Mouse (Mus musculus): ENCODE results near the gene Exog. TPM values are rescaled to one million over a fixed set of nuclear protein-coding genes. Genes with fewer than 3 reads are reported as not detected.

The Exog gene
- polyA plus RNA-seq, 1 experiment from 2014 or later = 39.9 TPM

- DNase-seq (ENCODE audit: low spot score, missing footprints) (no peak), ATAC-seq (ENCODE audit: low FRiP score) (no peak)
- 82% methylated on average over 5 of the region's 5 CpGs for WGBS
- H3K4me2 ChIP-seq = no peak overlapping the region
- no peaks in the 10 kb centered on the region for H3K27me3 ChIP-seq (ENCODE audit: control insufficient read depth, insufficient read depth, low read length)
- H3K4me3 ChIP-seq (ENCODE audit: low read depth, low read length) = no peak overlapping the region
- H3K9ac ChIP-seq (ENCODE audit: low read length) = no peak overlapping the region
- peaks cover 6% of the 10 kb centered on the region; the same call in 1 of the 2 replicates for H3K9me3 ChIP-seq (ENCODE audit: control insufficient read depth, low read length)
- peaks cover 11% of the 10 kb centered on the region; the same call in 1 of the 2 replicates for H3K36me3 ChIP-seq (ENCODE audit: control insufficient read depth, insufficient read depth, low read length)
- peaks cover 14% of the 10 kb centered on the region for H3K4me1 ChIP-seq (ENCODE audit: control insufficient read depth, insufficient read depth, low read length)
- no peak overlapping the region for H3K27ac ChIP-seq (ENCODE audit: low read depth, low read length)
Observed at GRCm38 (mm10) chr9:119409864-119410263, 34.9 kb upstream of the Exog start.

- H3K4me3 ChIP-seq (ENCODE audit: low read depth, low read length) = no peak overlapping the region
- 0 out of 2 replicates have a peak, but pooled peaks cover under 1% of the 10 kb centered on the region for H3K36me3 ChIP-seq (ENCODE audit: control insufficient read depth, insufficient read depth, low read length)
- H3K27ac ChIP-seq (ENCODE audit: low read depth, low read length) = no peak overlapping the region; the same call in 1 of the 2 replicates
- H3K27me3 ChIP-seq (ENCODE audit: control insufficient read depth, insufficient read depth, low read length) = no peaks in the 10 kb centered on the region
- 88% methylated on average over 18 of the region's 18 CpGs for WGBS
- H3K9ac ChIP-seq (ENCODE audit: low read length) = no peak overlapping the region
- H3K4me2 ChIP-seq = no peak overlapping the region
- no peak for ATAC-seq (ENCODE audit: low FRiP score)
- no peaks in the 10 kb centered on the region for H3K9me3 ChIP-seq (ENCODE audit: control insufficient read depth, low read length)
- DNase-seq (ENCODE audit: low spot score, missing footprints) = no peak
- H3K4me1 ChIP-seq (ENCODE audit: control insufficient read depth, insufficient read depth, low read length) = peaks cover 4% of the 10 kb centered on the region; the same call in 1 of the 2 replicates
Observed at GRCm38 (mm10) chr9:119418025-119418424, 26.7 kb upstream of the Exog start.

GRCm38 (mm10) chr9:119419852-119420438 is 24.8 kb upstream of the Exog start:
- Histone ChIP-seq H3K4me2 (no peak overlapping the region), H3K27ac (ENCODE audit: low read depth, low read length) (no peak overlapping the region), H3K27me3 (ENCODE audit: control insufficient read depth, insufficient read depth, low read length) (no peaks in the 10 kb centered on the region), H3K4me3 (ENCODE audit: low read depth, low read length) (no peak overlapping the region), H3K4me1 (ENCODE audit: control insufficient read depth, insufficient read depth, low read length) (peaks cover 4% of the 10 kb centered on the region; the same call in 1 of the 2 replicates), H3K9ac (ENCODE audit: low read length) (no peak overlapping the region), H3K36me3 (ENCODE audit: control insufficient read depth, insufficient read depth, low read length) (no peaks in the 10 kb centered on the region), H3K9me3 (ENCODE audit: control insufficient read depth, low read length) (no peaks in the 10 kb centered on the region)
- DNase-seq (ENCODE audit: low spot score, missing footprints) (no peak), ATAC-seq (ENCODE audit: low FRiP score) (no peak)
- WGBS = 88% methylated on average over 12 of the region's 12 CpGs

GRCm38 (mm10) chr9:119425217-119425975 is 19.3 kb upstream of the Exog start:
- H3K27ac ChIP-seq (ENCODE audit: low read depth, low read length) = no peak overlapping the region

GRCm38 (mm10) chr9:119425976-119426415 is 18.7 kb upstream of the Exog start:
- no peak overlapping the region for H3K4me2 ChIP-seq

More at GRCm38 (mm10) chr9:119425217-119425975, 19.3 kb upstream of the Exog start:
- Histone ChIP-seq H3K4me3 (ENCODE audit: low read depth, low read length) (no peak overlapping the region), H3K4me1 (ENCODE audit: control insufficient read depth, insufficient read depth, low read length) (no peaks in the 10 kb centered on the region), H3K27me3 (ENCODE audit: control insufficient read depth, insufficient read depth, low read length) (no peaks in the 10 kb centered on the region), H3K9me3 (ENCODE audit: control insufficient read depth, low read length) (no peaks in the 10 kb centered on the region), H3K4me2 (no peak overlapping the region), H3K36me3 (ENCODE audit: control insufficient read depth, insufficient read depth, low read length) (peaks cover 7% of the 10 kb centered on the region), H3K9ac (ENCODE audit: low read length) (no peak overlapping the region)
- DNase-seq (ENCODE audit: low spot score, missing footprints) = no peak
- 73% methylated on average over 7 of the region's 7 CpGs for WGBS
- ATAC-seq (ENCODE audit: low FRiP score) = no peak

GRCm38 (mm10) chr9:119426483-119426882 is 18.3 kb upstream of the Exog start:
- ATAC-seq (ENCODE audit: low FRiP score) (no peak), DNase-seq (ENCODE audit: low spot score, missing footprints) (no peak)
- H3K36me3 ChIP-seq (ENCODE audit: control insufficient read depth, insufficient read depth, low read length) = peaks cover 13% of the 10 kb centered on the region
- H3K27me3 ChIP-seq (ENCODE audit: control insufficient read depth, insufficient read depth, low read length) = no peaks in the 10 kb centered on the region
- H3K9me3 ChIP-seq (ENCODE audit: control insufficient read depth, low read length) = no peaks in the 10 kb centered on the region
- no peak overlapping the region for H3K4me3 ChIP-seq (ENCODE audit: low read depth, low read length)
- H3K4me1 ChIP-seq (ENCODE audit: control insufficient read depth, insufficient read depth, low read length) = no peaks in the 10 kb centered on the region
- no peak overlapping the region for H3K4me2 ChIP-seq
- H3K27ac ChIP-seq (ENCODE audit: low read depth, low read length) = no peak overlapping the region
- no peak overlapping the region for H3K9ac ChIP-seq (ENCODE audit: low read length)
- WGBS = 88% methylated on average over 7 of the region's 7 CpGs

More at GRCm38 (mm10) chr9:119425976-119426415, 18.7 kb upstream of the Exog start:
- ATAC-seq (ENCODE audit: low FRiP score) = no peak
- H3K9me3 ChIP-seq (ENCODE audit: control insufficient read depth, low read length) = no peaks in the 10 kb centered on the region
- WGBS = 91% methylated on average over 13 of the region's 13 CpGs
- peaks cover 10% of the 10 kb centered on the region for H3K36me3 ChIP-seq (ENCODE audit: control insufficient read depth, insufficient read depth, low read length)
- H3K4me1 ChIP-seq (ENCODE audit: control insufficient read depth, insufficient read depth, low read length) = no peaks in the 10 kb centered on the region
- no peak for DNase-seq (ENCODE audit: low spot score, missing footprints)
- H3K4me3 ChIP-seq (ENCODE audit: low read depth, low read length) = no peak overlapping the region
- no peaks in the 10 kb centered on the region for H3K27me3 ChIP-seq (ENCODE audit: control insufficient read depth, insufficient read depth, low read length)
- H3K27ac ChIP-seq (ENCODE audit: low read depth, low read length) = no peak overlapping the region
- no peak overlapping the region for H3K9ac ChIP-seq (ENCODE audit: low read length)

GRCm38 (mm10) chr9:119430311-119430710 is 14.4 kb upstream of the Exog start:
- H3K27me3 ChIP-seq (ENCODE audit: control insufficient read depth, insufficient read depth, low read length) = no peaks in the 10 kb centered on the region
- no peak overlapping the region for H3K4me2 ChIP-seq
- H3K36me3 ChIP-seq (ENCODE audit: control insufficient read depth, insufficient read depth, low read length) = peaks cover 23% of the 10 kb centered on the region
- H3K9me3 ChIP-seq (ENCODE audit: control insufficient read depth, low read length) = no peaks in the 10 kb centered on the region
- peak; percentile 74; the same call in 1 of the 2 replicates for ATAC-seq (ENCODE audit: low FRiP score)
- no peak overlapping the region for H3K9ac ChIP-seq (ENCODE audit: low read length)
- no peak overlapping the region for H3K27ac ChIP-seq (ENCODE audit: low read depth, low read length)
- no peak overlapping the region for H3K4me3 ChIP-seq (ENCODE audit: low read depth, low read length)
- DNase-seq (ENCODE audit: low spot score, missing footprints) = peak; percentile 92
- 65% methylated on average over 7 of the region's 7 CpGs for WGBS
- no peaks in the 10 kb centered on the region for H3K4me1 ChIP-seq (ENCODE audit: control insufficient read depth, insufficient read depth, low read length)

GRCm38 (mm10) chr9:119435855-119436254 is 8.9 kb upstream of the Exog start:
- DNase-seq (ENCODE audit: low spot score, missing footprints) (no peak), ATAC-seq (ENCODE audit: low FRiP score) (no peak)
- 97% methylated on average over 2 of the region's 2 CpGs for WGBS
- Histone ChIP-seq H3K27ac (ENCODE audit: low read depth, low read length) (no peak overlapping the region), H3K4me2 (no peak overlapping the region), H3K9me3 (ENCODE audit: control insufficient read depth, low read length) (no peaks in the 10 kb centered on the region), H3K9ac (ENCODE audit: low read length) (no peak overlapping the region), H3K4me1 (ENCODE audit: control insufficient read depth, insufficient read depth, low read length) (no peaks in the 10 kb centered on the region), H3K36me3 (ENCODE audit: control insufficient read depth, insufficient read depth, low read length) (peaks cover 37% of the 10 kb centered on the region), H3K27me3 (ENCODE audit: control insufficient read depth, insufficient read depth, low read length) (no peaks in the 10 kb centered on the region), H3K4me3 (ENCODE audit: low read depth, low read length) (no peak overlapping the region)

GRCm38 (mm10) chr9:119438065-119438464 is 6.7 kb upstream of the Exog start:
- DNase-seq (ENCODE audit: low spot score, missing footprints) (no peak), ATAC-seq (ENCODE audit: low FRiP score) (no peak)
- Histone ChIP-seq H3K9me3 (ENCODE audit: control insufficient read depth, low read length) (no peaks in the 10 kb centered on the region), H3K36me3 (ENCODE audit: control insufficient read depth, insufficient read depth, low read length) (peaks cover 28% of the 10 kb centered on the region), H3K4me2 (no peak overlapping the region), H3K4me1 (ENCODE audit: control insufficient read depth, insufficient read depth, low read length) (no peaks in the 10 kb centered on the region), H3K9ac (ENCODE audit: low read length) (no peak overlapping the region), H3K27me3 (ENCODE audit: control insufficient read depth, insufficient read depth, low read length) (no peaks in the 10 kb centered on the region), H3K27ac (ENCODE audit: low read depth, low read length) (no peak overlapping the region), H3K4me3 (ENCODE audit: low read depth, low read length) (no peak overlapping the region)
- 96% methylated on average over 12 of the region's 12 CpGs for WGBS

Measured in midbrain, embryonic 11.5 days (tissue).